Mouse (Mus musculus): ENCODE data around the gene Mydgf. TPM values are rescaled to one million over a fixed set of nuclear protein-coding genes. Genes with fewer than 3 reads are reported as not detected.

The Mydgf gene
- total RNA-seq, 2 experiments from 2014 or later = 33.2 to 34.6 TPM

Small RNA genes lying within 50 kb of the gene (microRNA-seq; reads per million reads assigned to microRNA genes)
- 0 reads per million in 2 experiments for gene Gm44397

Other genes starting within 250 kb of the Mydgf start
- 1 to 10 TPM; 3.3 to 4.1 TPM for gene Zfp119b, start 234.4 kb downstream of the Mydgf start, total RNA-seq (2021)
- gene Ebi3, start 231.3 kb downstream of the Mydgf start, total RNA-seq (2021) = under 1 TPM; 0.63 to 0.81 TPM
- 10 to 100 TPM; 10.8 to 12.6 TPM for gene Yju2, start 224.8 kb downstream of the Mydgf start, total RNA-seq (2021)
- gene Shd, start 213.5 kb downstream of the Mydgf start, total RNA-seq (2021) = 1 to 10 TPM; 1.3 to 3.1 TPM
- under 1 TPM in 1 of 2 experiments, not detected in 1; 0.74 TPM for gene Fsd1, start 197.4 kb downstream of the Mydgf start, total RNA-seq (2021)
- 10 to 100 TPM; 15.9 to 17.9 TPM for gene Stap2, start 178.3 kb downstream of the Mydgf start, total RNA-seq (2021)
- 10 to 100 TPM; 44.1 to 49.9 TPM for gene Mpnd, start 178.2 kb downstream of the Mydgf start, total RNA-seq (2021)
- gene Sh3gl1, start 147.3 kb downstream of the Mydgf start, total RNA-seq (2021) = 10 to 100 TPM; 23.0 to 24.1 TPM
- gene Chaf1a, start 143.5 kb downstream of the Mydgf start, total RNA-seq (2021) = 1 to 10 TPM; 2.6 to 3.4 TPM
- 10 to 100 TPM; 46.9 to 50.5 TPM for gene Ubxn6, start 108.9 kb downstream of the Mydgf start, total RNA-seq (2021)
- 10 to 100 TPM; 37.3 to 39.8 TPM for gene Hdgfl2, start 104.3 kb downstream of the Mydgf start, total RNA-seq (2021)
- 100 to 1,000 TPM; 125 to 147 TPM for gene Plin4, start 74.1 kb downstream of the Mydgf start, total RNA-seq (2021)
- gene Plin5, start 66.3 kb downstream of the Mydgf start, total RNA-seq (2021) = 100 to 1,000 TPM; 154 to 166 TPM
- 10 to 100 TPM; 36.7 to 45.8 TPM for gene Lrg1, start 61.9 kb downstream of the Mydgf start, total RNA-seq (2021)
- 10 to 100 TPM; 14.5 to 14.7 TPM for gene Sema6b, start 43.6 kb downstream of the Mydgf start, total RNA-seq (2021)
- gene Tnfaip8l1, start 21.4 kb downstream of the Mydgf start, total RNA-seq (2021) = 1 to 10 TPM; 3.5 to 5.1 TPM
- gene Dpp9, start 35.0 kb upstream of the Mydgf start, total RNA-seq (2021) = 10 to 100 TPM; 32.8 to 36.6 TPM
- 10 to 100 TPM; 90.4 to 94.6 TPM for gene Fem1a, start 72.9 kb upstream of the Mydgf start, total RNA-seq (2021)
- gene Ticam1, start 92.9 kb upstream of the Mydgf start, total RNA-seq (2021) = 10 to 100 TPM in 1 of 2 experiments, 1 to 10 TPM in 1; 9.5 to 11.4 TPM
- 100 to 1,000 TPM; 115 to 133 TPM for gene Plin3, start 109.0 kb upstream of the Mydgf start, total RNA-seq (2021)
- under 1 TPM in 1 of 2 experiments, not detected in 1; 0.36 TPM for gene Arrdc5, start 116.4 kb upstream of the Mydgf start, total RNA-seq (2021)
- 10 to 100 TPM in 1 of 2 experiments, 1 to 10 TPM in 1; 4.8 to 12.2 TPM for gene Uhrf1, start 119.4 kb upstream of the Mydgf start, total RNA-seq (2021)
- 10 to 100 TPM; 44.3 to 44.9 TPM for gene Kdm4b, start 142.1 kb upstream of the Mydgf start, total RNA-seq (2021)

Measured in heart, postnatal 14 days (tissue).